Comparison of ENCODE assay signal across 9 mouse cellular contexts in genomic region chr4:47521884-47522605, GRCm38 (mm10). TPM values are rescaled to one million over a fixed set of nuclear protein-coding genes. Genes with fewer than 3 reads are reported as not detected.
DNase-seq lines count a peak whose midpoint lies in the region; ATAC-seq lines count a peak whose summit lies in the region.
"Had no signal": no experiment of that assay in that cellular context is flagged by ENCODE, and none has a peak within 500 bp of the region (broad histone marks: within the 10 kb centered on the region; RNA-seq: fewer than 3 reads in every experiment).

No protein-coding gene starts in this region.

- no peaks in the 10 kb centered on the region for H3K4me1 ChIP-seq in embryonic facial prominence, embryonic 15.5 days
- H3K4me1 ChIP-seq in stomach, embryonic 16.5 days (ENCODE audit: control insufficient read depth, insufficient read depth, low read length) = no peaks in the 10 kb centered on the region

- 0 out of 2 replicates have a peak, but pooled peaks have one; percentile 34 for ATAC-seq in embryonic facial prominence, embryonic 15.5 days (ENCODE audit: insufficient number of reproducible peaks, low FRiP score, low TSS enrichment, low read depth)
- no peak for ATAC-seq in stomach, embryonic 16.5 days (ENCODE audit: insufficient read depth, low FRiP score)
- no peak; the same call in 1 of the 2 replicates for ATAC-seq in megakaryocyte, adult 5-6 weeks (ENCODE audit: poor library complexity, severe bottlenecking)

- H3K36me3 ChIP-seq in embryonic facial prominence, embryonic 15.5 days = no peaks in the 10 kb centered on the region
- H3K36me3 ChIP-seq in stomach, embryonic 16.5 days (ENCODE audit: control insufficient read depth, insufficient read depth, low read length) = no peaks in the 10 kb centered on the region
- H3K36me3 ChIP-seq: G1E had no signal

- H3K4me2 ChIP-seq in embryonic facial prominence, embryonic 15.5 days (replicated peaks) = no peak overlapping the region
- H3K4me2 ChIP-seq in stomach, embryonic 16.5 days (ENCODE audit: low read depth, low read length) = no peak overlapping the region

- no peaks in the 10 kb centered on the region for H3K9me3 ChIP-seq in embryonic facial prominence, embryonic 15.5 days (replicated peaks)
- no peaks in the 10 kb centered on the region for H3K9me3 ChIP-seq in stomach, embryonic 16.5 days (replicated peaks; ENCODE audit: control insufficient read depth, low read length)
- H3K9me3 ChIP-seq: G1E had no signal

- H3K4me3 ChIP-seq in embryonic facial prominence, embryonic 15.5 days (replicated peaks) = no peak overlapping the region
- H3K4me3 ChIP-seq in stomach, embryonic 16.5 days (replicated peaks; ENCODE audit: low read length) = no peak overlapping the region

- H3K27me3 ChIP-seq in embryonic facial prominence, embryonic 15.5 days = no peaks in the 10 kb centered on the region
- H3K27me3 ChIP-seq in stomach, embryonic 16.5 days (ENCODE audit: control insufficient read depth, insufficient read depth, low read length) = no peaks in the 10 kb centered on the region

- peak; percentile 12 for DNase-seq in gastrocnemius, adult 18-20 months (ENCODE audit: low spot score)
- DNase-seq in gastrocnemius, adult 8-10 months (ENCODE audit: low spot score in 2 of 2) = no peak
- peak; percentile 23 for DNase-seq in right cerebral cortex, adult 18-20 months
- DNase-seq in right cerebral cortex, postnatal 36 days (ENCODE audit: low spot score in 2 of 2) = no peak
- DNase-seq in layer of hippocampus, postnatal 14 days (ENCODE audit: low spot score in 2 of 2) = peak; percentile 66 to 81

- H3K9ac ChIP-seq in embryonic facial prominence, embryonic 15.5 days = no peak overlapping the region
- H3K9ac ChIP-seq in stomach, embryonic 16.5 days (ENCODE audit: low read length) = 0 out of 2 replicates have a peak overlapping the region, but pooled peaks have one; percentile 14

- no peak overlapping the region for H3K27ac ChIP-seq in embryonic facial prominence, embryonic 15.5 days (replicated peaks)
- no peak overlapping the region for H3K27ac ChIP-seq in stomach, embryonic 16.5 days (ENCODE audit: low read length)

- 78% methylated on average over 6 of the region's 6 CpGs for WGBS in embryonic facial prominence, embryonic 15.5 days
- 78% methylated on average over 6 of the region's 6 CpGs for WGBS in stomach, embryonic 16.5 days

RNA-seq across cellular contexts. Expression of gene Sec61b, which starts 47.6 kb away (rescaled TPM):
- total RNA-seq in gastrocnemius, adult 18-20 months (2021) = 10 to 100 TPM; 26.0 to 65.4 TPM
- 10 to 100 TPM; 30.6 to 84.1 (median 36.1) TPM for total RNA-seq in gastrocnemius, adult 8-10 months (2022)
- 398 and 413 TPM in 2 replicates for polyA plus RNA-seq in embryonic facial prominence, embryonic 15.5 days (2015; fragmentation: Nextera tagmentation; extraction: Ambion mirVana)
- total RNA-seq in layer of hippocampus, postnatal 14 days (2021) = 10 to 100 TPM; 62.5 to 67.3 TPM
- 385 and 480 TPM in 2 replicates for polyA plus RNA-seq in stomach, embryonic 16.5 days (2015; fragmentation: Nextera tagmentation; extraction: Ambion mirVana)
- total RNA-seq in megakaryocyte, adult 5-6 weeks (2015) = 382 and 449 TPM in 2 replicates
- 285 and 302 TPM in 2 replicates for total RNA-seq in megakaryocyte, adult 5-6 weeks (2017)

RNA-seq across cellular contexts. Expression of gene Alg2, which starts 47.9 kb away (rescaled TPM):
- total RNA-seq in gastrocnemius, adult 18-20 months (2021) = 10 to 100 TPM in 1 of 2 experiments, 1 to 10 TPM in 1; 7.9 to 12.0 TPM
- 10 to 100 TPM in 2 of 4 experiments, 1 to 10 TPM in 2; 8.1 to 15.5 (median 10.3) TPM for total RNA-seq in gastrocnemius, adult 8-10 months (2022)
- polyA plus RNA-seq in embryonic facial prominence, embryonic 15.5 days (2015; fragmentation: Nextera tagmentation; extraction: Ambion mirVana) = 56.5 and 61.1 TPM in 2 replicates
- total RNA-seq in layer of hippocampus, postnatal 14 days (2021) = 100 to 1,000 TPM; 166 to 170 TPM
- polyA plus RNA-seq in stomach, embryonic 16.5 days (2015; fragmentation: Nextera tagmentation; extraction: Ambion mirVana) = 56.7 and 58.4 TPM in 2 replicates
- 11.5 and 19.1 TPM in 2 replicates for total RNA-seq in megakaryocyte, adult 5-6 weeks (2015)
- total RNA-seq in megakaryocyte, adult 5-6 weeks (2017) = 7.9 and 10.8 TPM in 2 replicates

Comparison
In these comparisons a context has a peak if more than half of its experiments do, and no peak if none do; other contexts are left out.
1. DNase-seq: peak in gastrocnemius, adult 18-20 months (single experiment), right cerebral cortex, adult 18-20 months (single experiment) and layer of hippocampus, postnatal 14 days (2 of 2); none in gastrocnemius, adult 8-10 months (0 of 2) and right cerebral cortex, postnatal 36 days (0 of 2).
2. RNA of gene Alg2, which starts 47.9 kb away (total RNA-seq): 166 to 170 TPM in layer of hippocampus, postnatal 14 days; 7.9 to 19.1 TPM in megakaryocyte, adult 5-6 weeks, 7.9 to 12.0 TPM in gastrocnemius, adult 18-20 months and 8.1 to 15.5 TPM in gastrocnemius, adult 8-10 months; every median in the first group is over 4 times any median in the second.